Mouse (Mus musculus): ENCODE measurements around the gene Samd9l. TPM values are rescaled to one million over a fixed set of nuclear protein-coding genes. Genes with fewer than 3 reads are reported as not detected.

The Samd9l gene
- total RNA-seq (2023): 97.7 TPM

DNA sequence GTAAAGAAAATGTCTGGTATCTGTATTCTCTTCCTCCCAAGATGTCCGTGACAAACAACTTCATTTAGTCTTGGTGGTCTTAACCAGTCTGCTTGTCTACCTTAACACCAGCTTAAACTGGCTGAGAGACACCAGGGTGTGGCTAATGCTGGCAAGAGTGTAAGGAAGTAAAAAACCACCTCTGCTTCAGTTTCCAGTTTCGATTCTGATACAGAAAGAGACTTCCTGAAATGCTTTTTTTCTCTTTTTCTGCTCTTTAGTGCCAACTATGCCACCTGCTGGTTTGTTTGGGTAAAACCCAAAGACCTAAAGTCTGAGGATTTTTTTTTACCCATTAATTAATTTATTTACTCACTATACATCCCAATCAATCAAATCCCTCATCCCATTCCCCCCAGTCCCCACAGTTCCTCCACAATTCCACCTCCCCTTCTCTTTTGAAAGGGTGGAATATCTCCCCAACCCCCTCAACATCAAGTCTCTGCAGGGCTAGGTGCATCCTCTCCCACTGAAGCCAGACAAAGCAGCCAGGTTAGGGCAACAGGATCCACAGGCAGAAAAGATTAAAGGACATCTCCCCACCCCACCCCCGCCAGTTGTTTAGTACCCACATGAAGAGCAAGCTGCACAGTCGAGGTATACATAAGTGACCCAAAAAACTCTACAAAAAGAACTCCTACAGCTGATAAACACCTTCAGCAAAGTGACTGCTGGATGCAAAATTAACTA is at the start of gene Samd9l:
Gene Samd9l (minus strand): TSS at position 233 of the 729 bp plus-strand sequence.

Other genes with a start within 250 kb of the Samd9l start
- 1.1 TPM for gene Hepacam2, start 98.7 kb upstream of the Samd9l start, total RNA-seq (2023)
- 23.0 TPM for gene Vps50, start 98.8 kb upstream of the Samd9l start, total RNA-seq (2023)